Mouse (Mus musculus): ENCODE results near the gene Mpped2. TPM values are rescaled to one million over a fixed set of nuclear protein-coding genes. Genes with fewer than 3 reads are reported as not detected.

The Mpped2 gene
- total and polyA plus RNA-seq, 2 experiments from 2014 or later = 42.6 to 79.4 TPM

GRCm38 (mm10) chr2:106753703-106754102 lies 60.6 kb downstream of the Mpped2 start:
- DNase-seq (ENCODE audit: low spot score) (no peak), ATAC-seq (ENCODE audit: low FRiP score) (no peak)
- H3K9me3 ChIP-seq (ENCODE audit: low read length) = no peaks in the 10 kb centered on the region
- H3K4me1 ChIP-seq (ENCODE audit: insufficient read depth, low read length) = peaks cover 5% of the 10 kb centered on the region; the same call in 1 of the 2 replicates
- H3K4me2 ChIP-seq (ENCODE audit: low read depth, low read length, poor library complexity, severe bottlenecking) = no peak overlapping the region
- no peak overlapping the region for H3K4me3 ChIP-seq (ENCODE audit: low read depth, low read length)
- TF ChIP-seq CTCF (IDR thresholded peaks at IDR 0.05) = no peak
- 83% methylated on average over 5 of the region's 5 CpGs for WGBS
- H3K27me3 ChIP-seq (ENCODE audit: insufficient read depth, low read length) = no peaks in the 10 kb centered on the region
- no peak overlapping the region for H3K9ac ChIP-seq (replicated peaks; ENCODE audit: low read length, poor library complexity, severe bottlenecking)
- H3K36me3 ChIP-seq (ENCODE audit: insufficient read depth, low read length) = no peaks in the 10 kb centered on the region
- no peak overlapping the region for H3K27ac ChIP-seq (ENCODE audit: low read depth, low read length)

GRCm38 (mm10) chr2:106754696-106755095 lies 61.6 kb downstream of the Mpped2 start:
- peaks cover 5% of the 10 kb centered on the region; the same call in 1 of the 2 replicates for H3K4me1 ChIP-seq (ENCODE audit: insufficient read depth, low read length)
- no peak for TF ChIP-seq CTCF (IDR thresholded peaks at IDR 0.05)
- H3K4me2 ChIP-seq (ENCODE audit: low read depth, low read length, poor library complexity, severe bottlenecking) = no peak overlapping the region
- H3K36me3 ChIP-seq (ENCODE audit: insufficient read depth, low read length) = no peaks in the 10 kb centered on the region
- 71% methylated on average over 5 of the region's 5 CpGs for WGBS
- no peaks in the 10 kb centered on the region for H3K27me3 ChIP-seq (ENCODE audit: insufficient read depth, low read length)
- no peak overlapping the region for H3K27ac ChIP-seq (ENCODE audit: low read depth, low read length)
- no peak for ATAC-seq (ENCODE audit: low FRiP score)
- H3K9me3 ChIP-seq (ENCODE audit: low read length) = no peaks in the 10 kb centered on the region
- DNase-seq (ENCODE audit: low spot score) = no peak
- H3K4me3 ChIP-seq (ENCODE audit: low read depth, low read length) = no peak overlapping the region
- H3K9ac ChIP-seq (replicated peaks; ENCODE audit: low read length, poor library complexity, severe bottlenecking) = no peak overlapping the region

GRCm38 (mm10) chr2:106756354-106757103 lies 63.5 kb downstream of the Mpped2 start:
- Histone ChIP-seq H3K27me3 (ENCODE audit: insufficient read depth, low read length) (no peaks in the 10 kb centered on the region), H3K4me2 (ENCODE audit: low read depth, low read length, poor library complexity, severe bottlenecking) (no peak overlapping the region), H3K4me3 (ENCODE audit: low read depth, low read length) (no peak overlapping the region), H3K9ac (replicated peaks; ENCODE audit: low read length, poor library complexity, severe bottlenecking) (no peak overlapping the region), H3K9me3 (ENCODE audit: low read length) (no peaks in the 10 kb centered on the region), H3K4me1 (ENCODE audit: insufficient read depth, low read length) (no peaks in the 10 kb centered on the region), H3K27ac (ENCODE audit: low read depth, low read length) (no peak overlapping the region), H3K36me3 (ENCODE audit: insufficient read depth, low read length) (no peaks in the 10 kb centered on the region)
- DNase-seq (ENCODE audit: low spot score) (no peak), ATAC-seq (ENCODE audit: low FRiP score) (no peak)
- 38% methylated on average over 13 of the region's 13 CpGs for WGBS
- no peak for TF ChIP-seq CTCF (IDR thresholded peaks at IDR 0.05)

- no peaks in the 10 kb centered on the region for H3K9me3 ChIP-seq (ENCODE audit: low read length)
- DNase-seq (ENCODE audit: low spot score) = no peak
- no peaks in the 10 kb centered on the region for H3K4me1 ChIP-seq (ENCODE audit: insufficient read depth, low read length)
- H3K4me3 ChIP-seq (ENCODE audit: low read depth, low read length) = no peak overlapping the region
- H3K4me2 ChIP-seq (ENCODE audit: low read depth, low read length, poor library complexity, severe bottlenecking) = no peak overlapping the region
- no peaks in the 10 kb centered on the region for H3K27me3 ChIP-seq (ENCODE audit: insufficient read depth, low read length)
- TF ChIP-seq CTCF (IDR thresholded peaks at IDR 0.05) = no peak
- H3K9ac ChIP-seq (replicated peaks; ENCODE audit: low read length, poor library complexity, severe bottlenecking) = no peak overlapping the region
- no peak for ATAC-seq (ENCODE audit: low FRiP score)
- no peak overlapping the region for H3K27ac ChIP-seq (ENCODE audit: low read depth, low read length)
- H3K36me3 ChIP-seq (ENCODE audit: insufficient read depth, low read length) = no peaks in the 10 kb centered on the region
- 89% methylated on average over 8 of the region's 8 CpGs for WGBS
Observed at GRCm38 (mm10) chr2:106762920-106763319, 69.9 kb downstream of the Mpped2 start.

- Histone ChIP-seq H3K4me3 (ENCODE audit: low read depth, low read length) (no peak overlapping the region), H3K4me1 (ENCODE audit: insufficient read depth, low read length) (no peaks in the 10 kb centered on the region), H3K9ac (replicated peaks; ENCODE audit: low read length, poor library complexity, severe bottlenecking) (no peak overlapping the region), H3K27me3 (ENCODE audit: insufficient read depth, low read length) (no peaks in the 10 kb centered on the region), H3K27ac (ENCODE audit: low read depth, low read length) (no peak overlapping the region), H3K9me3 (ENCODE audit: low read length) (no peaks in the 10 kb centered on the region), H3K36me3 (ENCODE audit: insufficient read depth, low read length) (no peaks in the 10 kb centered on the region), H3K4me2 (ENCODE audit: low read depth, low read length, poor library complexity, severe bottlenecking) (no peak overlapping the region)
- no peak for TF ChIP-seq CTCF (IDR thresholded peaks at IDR 0.05)
- ATAC-seq (ENCODE audit: low FRiP score) (no peak), DNase-seq (ENCODE audit: low spot score) (no peak)
- 86% methylated on average over 12 of the region's 12 CpGs for WGBS
Observed at GRCm38 (mm10) chr2:106769236-106769635, 76.2 kb downstream of the Mpped2 start.

GRCm38 (mm10) chr2:106772643-106773042 lies 79.6 kb downstream of the Mpped2 start:
- Histone ChIP-seq H3K27ac (ENCODE audit: low read depth, low read length) (no peak overlapping the region), H3K4me2 (ENCODE audit: low read depth, low read length, poor library complexity, severe bottlenecking) (no peak overlapping the region), H3K4me1 (ENCODE audit: insufficient read depth, low read length) (no peaks in the 10 kb centered on the region), H3K27me3 (ENCODE audit: insufficient read depth, low read length) (no peaks in the 10 kb centered on the region), H3K36me3 (ENCODE audit: insufficient read depth, low read length) (no peaks in the 10 kb centered on the region), H3K9me3 (ENCODE audit: low read length) (no peaks in the 10 kb centered on the region), H3K9ac (replicated peaks; ENCODE audit: low read length, poor library complexity, severe bottlenecking) (no peak overlapping the region), H3K4me3 (ENCODE audit: low read depth, low read length) (no peak overlapping the region)
- ATAC-seq (ENCODE audit: low FRiP score) (no peak), DNase-seq (ENCODE audit: low spot score) (no peak)
- WGBS = 38% methylated on average over 5 of the region's 5 CpGs
- no peak for TF ChIP-seq CTCF (IDR thresholded peaks at IDR 0.05)

All from midbrain, postnatal 0 days (tissue).